Comparison of ENCODE assay signal across 17 mouse cellular contexts in genomic region chr10:37792878-37793277, GRCm38 (mm10).
DNase-seq lines count a peak whose midpoint lies in the region; ATAC-seq and TF ChIP-seq lines count a peak whose summit lies in the region.
"Had no signal": no experiment of that assay in that cellular context is flagged by ENCODE, and none has a peak within 500 bp of the region (broad histone marks: within the 10 kb centered on the region; RNA-seq: fewer than 3 reads in every experiment).

No protein-coding gene starts in this region.

- no peak overlapping the region for H3K4me2 ChIP-seq in kidney, postnatal 0 days (ENCODE audit: low read length)
- no peak overlapping the region for H3K4me2 ChIP-seq in kidney, embryonic 14.5 days (replicated peaks; ENCODE audit: low read depth, low read length)
- H3K4me2 ChIP-seq in hindbrain, embryonic 14.5 days (replicated peaks), result no peak overlapping the region
- H3K4me2 ChIP-seq: embryonic facial prominence, embryonic 15.5 days; forebrain, embryonic 12.5 days; heart, embryonic 12.5 days; liver, embryonic 13.5 days had no signal

- H3K9me3 ChIP-seq in kidney, postnatal 0 days (replicated peaks; ENCODE audit: low read length), result no peaks in the 10 kb centered on the region
- H3K9me3 ChIP-seq in kidney, embryonic 14.5 days (ENCODE audit: control insufficient read depth, low read length), result no peaks in the 10 kb centered on the region
- H3K9me3 ChIP-seq in hindbrain, embryonic 14.5 days (ENCODE audit: control insufficient read depth, low read length), result no peaks in the 10 kb centered on the region
- H3K9me3 ChIP-seq: embryonic facial prominence, embryonic 15.5 days; forebrain, embryonic 12.5 days; heart, embryonic 12.5 days; liver, embryonic 13.5 days; megakaryocyte, embryonic 14.5 days had no signal

- DNase-seq in kidney, postnatal 0 days (ENCODE audit: low spot score), result no peak
- DNase-seq in thymus, adult 2 months, result peak; percentile 25
- no peak for DNase-seq in thymus, adult 18-20 months
- DNase-seq in induced T-regulatory cell, adult 2 months (ENCODE audit: low read depth), result peak; percentile 6
- peak; percentile 18 for DNase-seq in thymus, postnatal 4 days
- no peak for DNase-seq in cerebellum, postnatal 25 days
- DNase-seq in hindbrain, embryonic 14.5 days (ENCODE audit: low spot score), result no peak
- DNase-seq: cerebellum, postnatal 36 days; heart, postnatal 4 days; kidney, adult 11 months; liver, embryonic 13.5 days; right cerebral cortex, postnatal 14 days had no signal

- H3K27me3 ChIP-seq in kidney, postnatal 0 days (ENCODE audit: insufficient read depth, low read length), result no peaks in the 10 kb centered on the region
- H3K27me3 ChIP-seq in kidney, embryonic 14.5 days (ENCODE audit: control insufficient read depth, insufficient read depth, low read length), result no peaks in the 10 kb centered on the region
- no peaks in the 10 kb centered on the region for H3K27me3 ChIP-seq in thymus, adult 2 months (ENCODE audit: control insufficient read depth, insufficient read depth, low read length)
- H3K27me3 ChIP-seq in hindbrain, embryonic 14.5 days (ENCODE audit: control insufficient read depth, insufficient read depth, low read length), result no peaks in the 10 kb centered on the region
- H3K27me3 ChIP-seq: embryonic facial prominence, embryonic 15.5 days; forebrain, embryonic 12.5 days; heart, embryonic 12.5 days; liver, embryonic 13.5 days; megakaryocyte, embryonic 14.5 days had no signal

- no peaks in the 10 kb centered on the region for H3K36me3 ChIP-seq in kidney, postnatal 0 days (ENCODE audit: insufficient read depth, low read length)
- no peaks in the 10 kb centered on the region for H3K36me3 ChIP-seq in kidney, embryonic 14.5 days (ENCODE audit: control insufficient read depth, insufficient read depth, low read length)
- no peaks in the 10 kb centered on the region for H3K36me3 ChIP-seq in thymus, adult 2 months (ENCODE audit: control insufficient read depth, insufficient read depth, low read length)
- H3K36me3 ChIP-seq in hindbrain, embryonic 14.5 days (replicated peaks; ENCODE audit: control insufficient read depth, insufficient read depth), result no peaks in the 10 kb centered on the region
- H3K36me3 ChIP-seq: embryonic facial prominence, embryonic 15.5 days; forebrain, embryonic 12.5 days; heart, embryonic 12.5 days; liver, embryonic 13.5 days had no signal

- no peak for TF ChIP-seq POLR2A in thymus, adult 2 months (IDR thresholded peaks at IDR 0.05; ENCODE audit: control insufficient read depth, extremely low read depth, insufficient read depth, low read length, poor library complexity)

- H3K4me1 ChIP-seq in kidney, postnatal 0 days (replicated peaks; ENCODE audit: insufficient read depth, low read length), result no peaks in the 10 kb centered on the region
- no peaks in the 10 kb centered on the region for H3K4me1 ChIP-seq in kidney, embryonic 14.5 days (ENCODE audit: control insufficient read depth, insufficient read depth, low read length)
- no peaks in the 10 kb centered on the region for H3K4me1 ChIP-seq in thymus, adult 2 months (replicated peaks; ENCODE audit: control insufficient read depth, insufficient read depth, low read length)
- no peaks in the 10 kb centered on the region for H3K4me1 ChIP-seq in hindbrain, embryonic 14.5 days (replicated peaks; ENCODE audit: control insufficient read depth, insufficient read depth, low read length)
- H3K4me1 ChIP-seq: embryonic facial prominence, embryonic 15.5 days; forebrain, embryonic 12.5 days; heart, embryonic 12.5 days; liver, embryonic 13.5 days; megakaryocyte, embryonic 14.5 days had no signal

- no peak overlapping the region for H3K27ac ChIP-seq in kidney, postnatal 0 days
- no peak overlapping the region for H3K27ac ChIP-seq in kidney, embryonic 14.5 days (ENCODE audit: low read depth, low read length)
- H3K27ac ChIP-seq in thymus, adult 2 months (ENCODE audit: control insufficient read depth, insufficient read depth, low read length), result no peak overlapping the region
- H3K27ac ChIP-seq in hindbrain, embryonic 14.5 days, result no peak overlapping the region
- H3K27ac ChIP-seq: embryonic facial prominence, embryonic 15.5 days; forebrain, embryonic 12.5 days; liver, embryonic 13.5 days had no signal

- H3K4me3 ChIP-seq in kidney, postnatal 0 days (replicated peaks; ENCODE audit: low read depth, low read length), result no peak overlapping the region
- H3K4me3 ChIP-seq in kidney, embryonic 14.5 days (ENCODE audit: low read length), result no peak overlapping the region
- no peak overlapping the region for H3K4me3 ChIP-seq in thymus, adult 2 months (ENCODE audit: control insufficient read depth, insufficient read depth, low read length)
- H3K4me3 ChIP-seq in hindbrain, embryonic 14.5 days (replicated peaks; ENCODE audit: low read length), result no peak overlapping the region
- H3K4me3 ChIP-seq: embryonic facial prominence, embryonic 15.5 days; forebrain, embryonic 12.5 days; heart, embryonic 12.5 days; liver, embryonic 13.5 days; megakaryocyte, embryonic 14.5 days had no signal

- no peak overlapping the region for H3K9ac ChIP-seq in kidney, postnatal 0 days (ENCODE audit: low read depth, low read length)
- no peak overlapping the region for H3K9ac ChIP-seq in kidney, embryonic 14.5 days (ENCODE audit: low read depth, low read length)
- no peak overlapping the region for H3K9ac ChIP-seq in hindbrain, embryonic 14.5 days
- H3K9ac ChIP-seq: embryonic facial prominence, embryonic 15.5 days; forebrain, embryonic 12.5 days; heart, embryonic 12.5 days; liver, embryonic 13.5 days had no signal

- WGBS in kidney, postnatal 0 days, result 81% methylated on average over 3 of the region's 3 CpGs
- 81% methylated on average over 3 of the region's 3 CpGs for WGBS in kidney, embryonic 14.5 days
- 71% methylated on average over 3 of the region's 3 CpGs for WGBS in thymus, adult 2 months
- 84% methylated on average over 3 of the region's 3 CpGs for WGBS in hindbrain, embryonic 14.5 days

- ATAC-seq in kidney, postnatal 0 days (replicated peaks; ENCODE audit: low FRiP score, low read depth), result no peak
- no peak for ATAC-seq in kidney, embryonic 14.5 days (ENCODE audit: low FRiP score, low TSS enrichment)
- no peak for ATAC-seq in hindbrain, embryonic 14.5 days (ENCODE audit: low FRiP score)

- peak; percentile 42 for TF ChIP-seq CTCF in kidney, postnatal 0 days (IDR thresholded peaks at IDR 0.05; ENCODE audit: low read depth)
- TF ChIP-seq CTCF in thymus, adult 2 months (IDR thresholded peaks at IDR 0.05; ENCODE audit: borderline replicate concordance, control insufficient read depth, extremely low read depth, insufficient read depth, low read length, poor library complexity), result no peak

Comparison
In these comparisons a context has a peak if more than half of its experiments do, and no peak if none do; other contexts are left out.
1. DNase-seq: peak in thymus, adult 2 months (single experiment), induced T-regulatory cell, adult 2 months (single experiment) and thymus, postnatal 4 days (single experiment); none in kidney, postnatal 0 days (single experiment), thymus, adult 18-20 months (0 of 2), cerebellum, postnatal 25 days (0 of 2) and hindbrain, embryonic 14.5 days (single experiment).